Mouse (Mus musculus) forebrain, embryonic 14.5 days (tissue): ENCODE data around the gene Hdx. TPM values are rescaled to one million over a fixed set of nuclear protein-coding genes. Genes with fewer than 3 reads are reported as not detected.

Experiments used
- ATAC-seq: fragments of 200-750 bp; cut with Nextera tagmentation; 2 replicates; pipeline ENCODE4 v1.8.0; 2017; ENCODE audit warnings: mild to moderate bottlenecking, moderate library complexity
- DNase-seq: peaks from one replicate; pipeline ENCODE4 v3.0.0-alpha.2; 2015; ENCODE audit warnings: low spot score
- H3K27ac ChIP-seq: fragments of 300-500 bp; sonication (generic); 2 replicates; pipeline ENCODE4 v1.5.1; 2014; ENCODE audit warnings: low read depth, mild to moderate bottlenecking, control low read depth, low read length, moderate library complexity
- H3K27me3 ChIP-seq: fragments of 300-500 bp; sonication (generic); replicated peaks from 2 replicates; pipeline ENCODE4 v1.6.1; 2014; ENCODE audit warnings: low read length, control low read depth, mixed read lengths; ENCODE audit not compliant: control insufficient read depth, insufficient read depth
- H3K36me3 ChIP-seq: fragments of 300-500 bp; sonication (generic); 2 replicates; pipeline ENCODE4 v1.6.1; 2014; ENCODE audit warnings: low read length, control low read depth; ENCODE audit not compliant: control insufficient read depth, insufficient read depth
- H3K4me1 ChIP-seq: fragments of 300-500 bp; sonication (generic); 2 replicates; pipeline ENCODE4 v1.6.1; 2014; ENCODE audit warnings: antibody characterized with exemption, low read length, control low read depth; ENCODE audit not compliant: control insufficient read depth, insufficient read depth
- H3K4me2 ChIP-seq: fragments of 300-500 bp; sonication (generic); 2 replicates; pipeline ENCODE4 v1.6.1; 2014; ENCODE audit warnings: mild to moderate bottlenecking, control low read depth, low read length
- H3K4me3 ChIP-seq: fragments of 300-500 bp; sonication (generic); 2 replicates; pipeline ENCODE4 v1.5.1; 2014; ENCODE audit warnings: low read depth, low read length, control low read depth
- H3K9ac ChIP-seq: fragments of 300-500 bp; sonication (generic); 2 replicates; pipeline ENCODE4 v1.6.1; 2014; ENCODE audit warnings: mild to moderate bottlenecking, low read length, control low read depth, moderate library complexity
- H3K9me3 ChIP-seq: fragments of 300-500 bp; sonication (generic); replicated peaks from 2 replicates; pipeline ENCODE4 v1.6.1; 2016; ENCODE audit warnings: low read length, control low read depth, mixed read lengths; ENCODE audit not compliant: control insufficient read depth
- WGBS: fragments of 180-500 bp; shearing (Covaris S2); extraction: QIAGEN DNeasy Blood & Tissue Kit; methylation state at CpG from one replicate; pipeline ENCODE4 v1.1.7; 2014; 5-methylcytosine and 5-hydroxymethylcytosine counted together
- polyA plus RNA-seq: library from polyadenylated mRNA; unstranded; fragments of >200 nt; fragmentation: Nextera tagmentation; extraction: Ambion mirVana; gene quantifications from 2 replicates; pipeline ENCODE4 v1.2.1, GENCODE M21; 2014

Gene Hdx
- 1.4 and 1.9 TPM in 2 replicates for polyA plus RNA-seq

GRCm38 (mm10) chrX:111696356-111697282, at the start of gene Hdx:
Gene Hdx, minus strand, starts transcription at chrX:111697079.
- DNase-seq (peak; percentile 92), ATAC-seq (peak; percentile 98)
- 28% methylated on average over 26 of the region's 26 CpGs for WGBS
- Histone ChIP-seq H3K4me2 (peak within 1 kb of the TSS; percentile 51), H3K27me3 (no peaks in the 10 kb centered on the region), H3K9me3 (no peaks in the 10 kb centered on the region), H3K27ac (peak within 1 kb of the TSS; percentile 63; the same call in 1 of the 2 replicates), H3K36me3 (no peaks in the 10 kb centered on the region), H3K4me3 (peak within 1 kb of the TSS; percentile 43), H3K9ac (peak within 1 kb of the TSS; percentile 61), H3K4me1 (no peaks in the 10 kb centered on the region)

GRCm38 (mm10) chrX:111685665-111686064, 11.2 kb downstream of the Hdx start:
- DNase-seq, result peak; percentile 1
- no peak overlapping the region for H3K27ac ChIP-seq
- 53% methylated on average over 3 of the region's 3 CpGs for WGBS
- H3K4me1 ChIP-seq, result no peaks in the 10 kb centered on the region
- H3K4me2 ChIP-seq, result no peak overlapping the region
- no peaks in the 10 kb centered on the region for H3K36me3 ChIP-seq
- no peak overlapping the region for H3K4me3 ChIP-seq
- H3K27me3 ChIP-seq, result no peaks in the 10 kb centered on the region
- H3K9ac ChIP-seq, result no peak overlapping the region
- H3K9me3 ChIP-seq, result no peaks in the 10 kb centered on the region
- ATAC-seq, result no peak

GRCm38 (mm10) chrX:111671685-111672084, 25.2 kb downstream of the Hdx start:
- 73% methylated on average over 3 of the region's 3 CpGs for WGBS
- DNase-seq (peak; percentile 0), ATAC-seq (no peak)
- Histone ChIP-seq H3K4me1 (no peaks in the 10 kb centered on the region), H3K36me3 (no peaks in the 10 kb centered on the region), H3K4me2 (no peak overlapping the region), H3K9ac (no peak overlapping the region), H3K4me3 (no peak overlapping the region), H3K27ac (no peak overlapping the region), H3K27me3 (no peaks in the 10 kb centered on the region), H3K9me3 (no peaks in the 10 kb centered on the region)

- Histone ChIP-seq H3K36me3 (no peaks in the 10 kb centered on the region), H3K4me3 (no peak overlapping the region), H3K27ac (no peak overlapping the region), H3K27me3 (no peaks in the 10 kb centered on the region), H3K9me3 (no peaks in the 10 kb centered on the region), H3K4me1 (no peaks in the 10 kb centered on the region), H3K4me2 (no peak overlapping the region), H3K9ac (no peak overlapping the region)
- 48% methylated on average over 5 of the region's 5 CpGs for WGBS
- peak; percentile 76 for DNase-seq
- peak; percentile 90 for ATAC-seq
These were observed 36.5 kb downstream of the Hdx start for GRCm38 (mm10) chrX:111660381-111660780.

- no peak overlapping the region for H3K4me2 ChIP-seq
- H3K9me3 ChIP-seq, result no peaks in the 10 kb centered on the region
- DNase-seq (no peak), ATAC-seq (no peak)
- no peaks in the 10 kb centered on the region for H3K36me3 ChIP-seq
- no peak overlapping the region for H3K4me3 ChIP-seq
- no peak overlapping the region for H3K27ac ChIP-seq
- WGBS, result 88% methylated on average over 4 of the region's 4 CpGs
- no peaks in the 10 kb centered on the region for H3K4me1 ChIP-seq
- no peak overlapping the region for H3K9ac ChIP-seq
- H3K27me3 ChIP-seq, result no peaks in the 10 kb centered on the region
These were observed 38.2 kb downstream of the Hdx start for GRCm38 (mm10) chrX:111658671-111659070.

GRCm38 (mm10) chrX:111644945-111645344, 51.9 kb downstream of the Hdx start:
- H3K27ac ChIP-seq, result no peak overlapping the region
- H3K36me3 ChIP-seq, result no peaks in the 10 kb centered on the region
- H3K9me3 ChIP-seq, result no peaks in the 10 kb centered on the region
- DNase-seq, result no peak
- WGBS, result 84% methylated on average over 4 of the region's 4 CpGs
- no peak overlapping the region for H3K4me3 ChIP-seq
- no peaks in the 10 kb centered on the region for H3K27me3 ChIP-seq
- no peaks in the 10 kb centered on the region for H3K4me1 ChIP-seq
- no peak for ATAC-seq
- H3K4me2 ChIP-seq, result no peak overlapping the region
- H3K9ac ChIP-seq, result no peak overlapping the region

- DNase-seq, result no peak
- H3K9ac ChIP-seq, result no peak overlapping the region
- no peak overlapping the region for H3K4me3 ChIP-seq
- no peaks in the 10 kb centered on the region for H3K36me3 ChIP-seq
- no peaks in the 10 kb centered on the region for H3K4me1 ChIP-seq
- H3K4me2 ChIP-seq, result no peak overlapping the region
- no peak for ATAC-seq
- H3K9me3 ChIP-seq, result no peaks in the 10 kb centered on the region
- WGBS, result 85% methylated on average over 5 of the region's 5 CpGs
- no peaks in the 10 kb centered on the region for H3K27me3 ChIP-seq
- H3K27ac ChIP-seq, result no peak overlapping the region
These were observed 56.3 kb downstream of the Hdx start for GRCm38 (mm10) chrX:111640616-111641015.

- ATAC-seq (peak; percentile 50), DNase-seq (peak; percentile 46)
- no peaks in the 10 kb centered on the region for H3K36me3 ChIP-seq
- no peaks in the 10 kb centered on the region for H3K4me1 ChIP-seq
- H3K9me3 ChIP-seq, result no peaks in the 10 kb centered on the region
- 26% methylated on average over 2 of the region's 2 CpGs for WGBS
- H3K4me3 ChIP-seq, result no peak overlapping the region
- no peaks in the 10 kb centered on the region for H3K27me3 ChIP-seq
- no peak overlapping the region for H3K27ac ChIP-seq
- H3K4me2 ChIP-seq, result no peak overlapping the region
- no peak overlapping the region for H3K9ac ChIP-seq
These were observed 99.2 kb downstream of the Hdx start for GRCm38 (mm10) chrX:111597631-111598161.

- no peaks in the 10 kb centered on the region for H3K36me3 ChIP-seq
- H3K9me3 ChIP-seq, result no peaks in the 10 kb centered on the region
- DNase-seq, result no peak
- no peaks in the 10 kb centered on the region for H3K4me1 ChIP-seq
- H3K9ac ChIP-seq, result no peak overlapping the region
- H3K4me2 ChIP-seq, result no peak overlapping the region
- 69% methylated on average over 4 of the region's 4 CpGs for WGBS
- H3K27ac ChIP-seq, result no peak overlapping the region
- ATAC-seq, result no peak
- no peak overlapping the region for H3K4me3 ChIP-seq
- no peaks in the 10 kb centered on the region for H3K27me3 ChIP-seq
These were observed 109.3 kb downstream of the Hdx start for GRCm38 (mm10) chrX:111587616-111588015.
